Mouse (Mus musculus) hindbrain, postnatal 0 days (tissue): ENCODE results near the gene Kiss1. TPM values are rescaled to one million over a fixed set of nuclear protein-coding genes. Genes with fewer than 3 reads are reported as not detected.
A peak's percentile ranks its signal among the peaks of the same experiment; 100 is the strongest.

ENCODE experiments used
- ATAC-seq: fragments of 200-750 bp; cut with Nextera tagmentation; 2 replicates; pipeline ENCODE4 v1.8.0; 2017; ENCODE audit warnings: mild to moderate bottlenecking, moderate TSS enrichment, moderate library complexity
- DNase-seq: peaks from one replicate; pipeline ENCODE4 v3.0.0-alpha.2; 2015; ENCODE audit warnings: low spot score
- H3K27ac ChIP-seq: fragments of 300-500 bp; sonication (generic); 2 replicates; pipeline ENCODE4 v1.5.1; 2014; ENCODE audit warnings: mild to moderate bottlenecking
- H3K27me3 ChIP-seq: fragments of 300-500 bp; sonication (generic); 2 replicates; pipeline ENCODE4 v1.6.1; 2014; ENCODE audit warnings: low read length, mixed read lengths; ENCODE audit not compliant: insufficient read depth
- H3K36me3 ChIP-seq: fragments of 300-500 bp; sonication (generic); 2 replicates; pipeline ENCODE4 v1.6.1; 2014; ENCODE audit warnings: low read length, mixed read lengths; ENCODE audit not compliant: insufficient read depth
- H3K4me1 ChIP-seq: fragments of 300-500 bp; sonication (generic); 2 replicates; pipeline ENCODE4 v1.6.1; 2014; ENCODE audit warnings: antibody characterized with exemption, low read length, mixed read lengths; ENCODE audit not compliant: insufficient read depth
- H3K4me2 ChIP-seq: fragments of 300-500 bp; sonication (generic); 2 replicates; pipeline ENCODE4 v1.6.1; 2014; ENCODE audit warnings: low read depth, mild to moderate bottlenecking, low read length, moderate library complexity, mixed read lengths
- H3K4me3 ChIP-seq: fragments of 300-500 bp; sonication (generic); 2 replicates; pipeline ENCODE4 v1.5.1; 2014; ENCODE audit warnings: low read length
- H3K9ac ChIP-seq: fragments of 300-500 bp; sonication (generic); replicated peaks from 2 replicates; pipeline ENCODE4 v1.6.1; 2014; ENCODE audit warnings: mild to moderate bottlenecking, low read length, moderate library complexity, mixed read lengths
- H3K9me3 ChIP-seq: fragments of 300-500 bp; sonication (generic); 2 replicates; pipeline ENCODE4 v1.6.1; 2016; ENCODE audit warnings: low read length, mixed read lengths
- CTCF ChIP-seq: IDR thresholded peaks from 2 replicates; pipeline ENCODE4 v1.5.1; 2016; ENCODE audit warnings: antibody characterized with exemption, control low read depth, low read depth
- WGBS: fragments of 180-500 bp; shearing (Covaris S2); extraction: QIAGEN DNeasy Blood & Tissue Kit; methylation state at CpG from one replicate; pipeline ENCODE4 v1.1.7; 2014; 5-methylcytosine and 5-hydroxymethylcytosine counted together
- polyA plus RNA-seq: library from polyadenylated mRNA; unstranded; fragments of >200 nt; fragmentation: Nextera tagmentation; extraction: Ambion mirVana; gene quantifications from 2 replicates; pipeline ENCODE4 v1.2.1, GENCODE M21; 2015
- total RNA-seq: library from RNA; depleted of rRNA; stranded (reverse); fragments of >200 nt; gene quantifications from 2 replicates; pipeline ENCODE4 v1.2.3, GENCODE M21; 2014

Gene Kiss1
- total and polyA plus RNA-seq, 2 experiments from 2014 or later: not detected

GRCm38 (mm10) chr1:133314364-133314763, 7.3 kb upstream of the Kiss1 start:
- no peak for ATAC-seq
- 27% methylated on average over 8 of the region's 8 CpGs for WGBS
- Histone ChIP-seq H3K4me2 (no peak overlapping the region), H3K27ac (no peak overlapping the region), H3K9ac (no peak overlapping the region), H3K4me3 (no peak overlapping the region), H3K27me3 (no peaks in the 10 kb centered on the region), H3K4me1 (peaks cover 4% of the 10 kb centered on the region; the same call in 1 of the 2 replicates), H3K36me3 (no peaks in the 10 kb centered on the region), H3K9me3 (no peaks in the 10 kb centered on the region)
- TF ChIP-seq CTCF: peak; percentile 81
- peak; percentile 77 for DNase-seq

DNA sequence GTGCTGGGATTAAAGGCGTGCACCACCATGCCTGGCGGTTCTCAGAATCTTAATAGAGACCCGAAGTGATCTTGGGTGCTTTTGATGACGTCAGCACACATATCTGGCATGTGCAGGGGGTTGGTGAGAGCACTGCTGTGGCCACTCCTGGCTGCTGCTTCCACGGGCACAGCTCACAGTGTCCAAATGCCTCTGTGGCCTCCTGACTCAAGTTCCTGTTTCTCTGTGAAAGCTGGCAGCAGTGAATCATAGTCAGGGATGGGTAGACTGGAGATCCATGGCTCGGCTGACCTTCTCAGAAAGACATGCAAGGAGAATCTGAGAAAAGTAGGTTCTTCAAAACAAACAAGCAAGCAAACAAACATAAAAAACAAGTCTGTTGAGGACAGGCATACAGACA, 5.9 kb upstream of the Kiss1 start:
- 82% methylated on average over 6 of the region's 6 CpGs for WGBS

DNA sequence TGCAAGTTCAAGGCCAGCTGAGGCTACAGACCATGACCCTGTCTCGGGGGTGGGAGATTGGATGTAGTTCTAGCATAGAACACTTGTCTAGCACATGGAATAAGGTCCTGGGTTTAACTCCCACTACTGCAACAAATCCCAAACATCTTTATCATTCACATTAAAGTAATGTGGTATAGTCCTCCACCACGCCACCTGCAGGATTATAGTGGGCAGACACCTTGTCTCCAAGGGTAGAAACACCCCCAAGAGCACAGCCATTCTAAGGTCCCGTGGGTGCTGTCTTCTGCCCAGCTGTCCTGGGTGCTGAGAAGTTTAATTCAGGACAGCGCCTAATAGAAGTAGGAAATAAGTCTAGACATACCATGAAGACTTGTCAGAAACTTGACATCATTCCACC, 5.1 kb upstream of the Kiss1 start:
- Histone ChIP-seq H3K27me3 (no peaks in the 10 kb centered on the region), H3K9me3 (no peaks in the 10 kb centered on the region), H3K4me1 (peaks cover 4% of the 10 kb centered on the region; the same call in 1 of the 2 replicates), H3K4me3 (no peak overlapping the region), H3K36me3 (no peaks in the 10 kb centered on the region), H3K4me2 (no peak overlapping the region), H3K27ac (no peak overlapping the region), H3K9ac (no peak overlapping the region)
- no peak for TF ChIP-seq CTCF
- ATAC-seq: no peak
- WGBS: 84% methylated on average over 4 of the region's 4 CpGs
- no peak for DNase-seq

More for the DNA sequence above, 5.9 kb upstream of the Kiss1 start:
- no peak for TF ChIP-seq CTCF
- no peaks in the 10 kb centered on the region for H3K36me3 ChIP-seq
- peaks cover 4% of the 10 kb centered on the region; the same call in 1 of the 2 replicates for H3K4me1 ChIP-seq
- no peak overlapping the region for H3K4me3 ChIP-seq
- no peak overlapping the region for H3K9ac ChIP-seq
- no peak overlapping the region for H3K4me2 ChIP-seq
- no peaks in the 10 kb centered on the region for H3K27me3 ChIP-seq
- ATAC-seq (no peak), DNase-seq (no peak)
- H3K9me3 ChIP-seq: no peaks in the 10 kb centered on the region
- H3K27ac ChIP-seq: no peak overlapping the region

- Histone ChIP-seq H3K4me3 (no peak overlapping the region), H3K4me2 (no peak overlapping the region), H3K9ac (no peak overlapping the region), H3K4me1 (0 out of 2 replicates have a peak, but pooled peaks cover 4% of the 10 kb centered on the region), H3K9me3 (no peaks in the 10 kb centered on the region), H3K27me3 (no peaks in the 10 kb centered on the region), H3K36me3 (no peaks in the 10 kb centered on the region), H3K27ac (no peak overlapping the region)
- ATAC-seq (no peak), DNase-seq (peak; percentile 55)
- TF ChIP-seq CTCF: peak; percentile 62
- 81% methylated on average over 1 of the region's 1 CpGs for WGBS
These were observed 4.5 kb upstream of the Kiss1 start for GRCm38 (mm10) chr1:133317149-133317548.

DNA sequence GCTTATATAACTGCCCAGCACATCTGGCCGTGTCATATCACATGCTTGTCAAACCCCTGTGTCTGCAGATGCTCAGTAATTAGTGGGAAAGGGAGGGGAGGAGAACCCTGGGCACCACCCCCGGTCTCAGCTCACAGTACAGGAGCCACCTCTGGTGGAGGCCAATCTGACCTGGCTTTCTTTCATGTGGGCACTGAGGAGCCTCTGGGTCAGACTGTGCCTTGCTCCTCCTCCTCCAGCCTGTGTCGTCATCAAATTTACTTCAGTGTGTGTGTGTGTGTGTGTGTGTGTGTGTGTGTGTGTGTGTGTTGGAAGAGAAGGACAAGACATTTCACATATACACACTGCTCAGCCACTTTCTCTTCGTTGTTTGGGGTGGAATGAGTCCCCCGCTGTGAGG, 1.7 kb downstream of the Kiss1 start:
- H3K9me3 ChIP-seq: no peaks in the 10 kb centered on the region
- H3K4me3 ChIP-seq: no peak overlapping the region
- no peaks in the 10 kb centered on the region for H3K27me3 ChIP-seq
- TF ChIP-seq CTCF: no peak
- H3K9ac ChIP-seq: no peak overlapping the region
- no peak overlapping the region for H3K4me2 ChIP-seq
- H3K36me3 ChIP-seq: no peaks in the 10 kb centered on the region
- 47% methylated on average over 5 of the region's 5 CpGs for WGBS
- H3K27ac ChIP-seq: no peak overlapping the region
- H3K4me1 ChIP-seq: no peaks in the 10 kb centered on the region
- DNase-seq (no peak), ATAC-seq (peak; percentile 55; the same call in 1 of the 2 replicates)

DNA sequence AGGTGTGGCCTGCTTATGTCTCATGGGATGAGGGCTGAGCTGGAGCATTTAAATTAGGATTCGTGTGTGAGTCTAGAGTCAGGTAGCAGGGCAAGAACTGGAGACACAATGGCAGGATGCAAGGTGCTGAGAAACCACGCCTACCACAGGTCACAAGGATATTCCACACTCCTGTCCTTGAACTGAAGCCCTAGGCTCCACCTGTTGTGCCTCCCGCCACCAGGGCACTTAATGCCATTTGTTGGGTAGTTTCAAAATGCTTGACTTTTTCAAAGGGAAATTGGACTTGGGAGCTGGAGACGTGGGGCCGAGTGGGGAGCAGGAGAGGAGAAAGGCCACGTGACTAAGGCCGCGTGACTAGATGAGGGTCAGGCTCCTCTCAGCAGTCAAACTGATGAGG, 4.3 kb downstream of the Kiss1 start:
- Histone ChIP-seq H3K27me3 (no peaks in the 10 kb centered on the region), H3K27ac (no peak overlapping the region), H3K9ac (no peak overlapping the region), H3K4me2 (no peak overlapping the region), H3K9me3 (no peaks in the 10 kb centered on the region), H3K4me3 (no peak overlapping the region), H3K4me1 (peaks cover 7% of the 10 kb centered on the region), H3K36me3 (no peaks in the 10 kb centered on the region)
- TF ChIP-seq CTCF: no peak
- 86% methylated on average over 8 of the region's 8 CpGs for WGBS
- ATAC-seq (no peak), DNase-seq (no peak)

- no peak overlapping the region for H3K9ac ChIP-seq
- no peak overlapping the region for H3K4me3 ChIP-seq
- 62% methylated on average over 5 of the region's 5 CpGs for WGBS
- no peaks in the 10 kb centered on the region for H3K27me3 ChIP-seq
- H3K9me3 ChIP-seq: no peaks in the 10 kb centered on the region
- H3K36me3 ChIP-seq: no peaks in the 10 kb centered on the region
- H3K4me2 ChIP-seq: no peak overlapping the region
- TF ChIP-seq CTCF: no peak
- H3K4me1 ChIP-seq: peaks cover 18% of the 10 kb centered on the region
- DNase-seq (no peak), ATAC-seq (no peak)
- H3K27ac ChIP-seq: no peak overlapping the region
These were observed 5.4 kb downstream of the Kiss1 start for GRCm38 (mm10) chr1:133327094-133327493.
